Mouse (Mus musculus) kidney, embryonic 14.5 days (tissue): ENCODE results near the gene Sh3bp2. TPM values are rescaled to one million over a fixed set of nuclear protein-coding genes. Genes with fewer than 3 reads are reported as not detected.

Experiments
- ATAC-seq: fragments of 200-750 bp; cut with Nextera tagmentation; 2 replicates; pipeline ENCODE4 v1.8.0; 2017; ENCODE audit warnings: moderate number of reproducible peaks, mild to moderate bottlenecking, moderate TSS enrichment, moderate library complexity; ENCODE audit not compliant: low FRiP score, low TSS enrichment
- H3K27ac ChIP-seq: fragments of 300-500 bp; sonication (generic); 2 replicates; pipeline ENCODE4 v1.5.1; 2014; ENCODE audit warnings: low read depth, mild to moderate bottlenecking, low read length, moderate library complexity, mixed read lengths
- H3K27me3 ChIP-seq: fragments of 300-500 bp; sonication (generic); 2 replicates; pipeline ENCODE4 v1.6.1; 2014; ENCODE audit warnings: mild to moderate bottlenecking, low read length; ENCODE audit not compliant: control insufficient read depth, insufficient read depth
- H3K36me3 ChIP-seq: fragments of 300-500 bp; sonication (generic); 2 replicates; pipeline ENCODE4 v1.6.1; 2014; ENCODE audit warnings: low read length, mixed read lengths; ENCODE audit not compliant: control insufficient read depth, insufficient read depth
- H3K4me1 ChIP-seq: fragments of 300-500 bp; sonication (generic); 2 replicates; pipeline ENCODE4 v1.6.1; 2014; ENCODE audit warnings: low read length, mixed read lengths; ENCODE audit not compliant: control insufficient read depth, insufficient read depth
- H3K4me2 ChIP-seq: fragments of 300-500 bp; sonication (generic); replicated peaks from 2 replicates; pipeline ENCODE4 v1.6.1; 2014; ENCODE audit warnings: low read depth, mild to moderate bottlenecking, low read length
- H3K4me3 ChIP-seq: fragments of 300-500 bp; sonication (generic); 2 replicates; pipeline ENCODE4 v1.5.1; 2014; ENCODE audit warnings: mild to moderate bottlenecking, low read length
- H3K9ac ChIP-seq: fragments of 300-500 bp; sonication (generic); 2 replicates; pipeline ENCODE4 v1.6.1; 2014; ENCODE audit warnings: low read depth, mild to moderate bottlenecking, low read length, moderate library complexity
- H3K9me3 ChIP-seq: fragments of 300-500 bp; sonication (generic); 2 replicates; pipeline ENCODE4 v1.6.1; 2016; ENCODE audit warnings: low read length; ENCODE audit not compliant: control insufficient read depth
- WGBS: fragments of 180-500 bp; shearing (Covaris S2); extraction: QIAGEN DNeasy Blood & Tissue Kit; methylation state at CpG from one replicate; pipeline ENCODE4 v1.1.7; 2014; 5-methylcytosine and 5-hydroxymethylcytosine counted together
- polyA plus RNA-seq: library from polyadenylated mRNA; unstranded; fragments of >200 nt; fragmentation: Nextera tagmentation; extraction: Ambion mirVana; gene quantifications from 2 replicates; pipeline ENCODE4 v1.2.1, GENCODE M21; 2014

Sh3bp2 gene
- polyA plus RNA-seq, 1 experiment from 2014 or later, result 11.1 TPM

DNA sequence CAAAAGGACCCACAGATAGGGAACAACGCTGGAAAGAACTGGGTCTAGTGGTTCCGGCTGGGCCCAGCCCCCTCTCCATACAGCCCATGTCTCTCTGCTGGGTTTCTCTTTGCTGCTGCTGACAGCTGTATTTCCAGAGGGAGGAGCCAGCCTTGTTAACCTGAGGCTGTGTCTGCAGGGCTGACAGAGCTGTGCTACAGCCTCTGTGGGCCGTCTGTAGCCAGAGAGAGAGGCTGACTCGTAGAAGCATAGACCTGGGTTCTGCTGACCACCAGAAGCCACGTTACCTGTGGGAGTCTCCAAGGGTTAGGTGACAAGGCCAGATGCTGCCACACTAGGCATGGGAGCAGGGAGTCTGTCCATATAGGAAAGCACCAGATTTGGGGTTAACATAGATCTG is 7.4 kb downstream of the Sh3bp2 start:
- Histone ChIP-seq H3K4me3 (no peak overlapping the region), H3K27me3 (no peaks in the 10 kb centered on the region), H3K4me2 (no peak overlapping the region), H3K4me1 (no peaks in the 10 kb centered on the region), H3K36me3 (no peaks in the 10 kb centered on the region), H3K27ac (no peak overlapping the region), H3K9me3 (no peaks in the 10 kb centered on the region), H3K9ac (no peak overlapping the region)
- no peak for ATAC-seq
- 69% methylated on average over 5 of the region's 5 CpGs for WGBS

DNA sequence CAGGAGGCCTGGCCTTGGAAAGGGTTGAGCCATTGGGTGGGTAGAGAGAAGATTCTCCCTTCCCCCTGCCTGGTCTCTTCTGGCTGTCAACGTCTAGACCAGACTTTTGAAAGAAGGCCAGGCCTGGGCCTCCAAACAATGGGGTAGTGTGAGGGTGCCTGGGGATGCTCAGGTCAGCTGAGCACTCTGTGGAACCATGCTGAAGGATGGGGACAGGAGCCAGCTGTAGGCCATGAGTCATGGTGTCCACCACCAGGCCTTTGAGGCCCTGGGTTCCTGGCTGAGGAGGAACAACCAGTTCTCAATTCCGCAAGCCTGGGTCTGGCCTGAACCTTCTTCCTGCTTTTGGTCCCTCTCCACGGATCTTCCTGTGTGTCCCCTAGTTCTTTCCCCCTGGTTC is 8.2 kb downstream of the Sh3bp2 start:
- ATAC-seq, result no peak
- H3K4me3 ChIP-seq, result no peak overlapping the region
- no peak overlapping the region for H3K27ac ChIP-seq
- no peak overlapping the region for H3K9ac ChIP-seq
- no peaks in the 10 kb centered on the region for H3K27me3 ChIP-seq
- no peaks in the 10 kb centered on the region for H3K9me3 ChIP-seq
- H3K4me2 ChIP-seq, result no peak overlapping the region
- H3K4me1 ChIP-seq, result no peaks in the 10 kb centered on the region
- WGBS, result 83% methylated on average over 3 of the region's 3 CpGs
- no peaks in the 10 kb centered on the region for H3K36me3 ChIP-seq

DNA sequence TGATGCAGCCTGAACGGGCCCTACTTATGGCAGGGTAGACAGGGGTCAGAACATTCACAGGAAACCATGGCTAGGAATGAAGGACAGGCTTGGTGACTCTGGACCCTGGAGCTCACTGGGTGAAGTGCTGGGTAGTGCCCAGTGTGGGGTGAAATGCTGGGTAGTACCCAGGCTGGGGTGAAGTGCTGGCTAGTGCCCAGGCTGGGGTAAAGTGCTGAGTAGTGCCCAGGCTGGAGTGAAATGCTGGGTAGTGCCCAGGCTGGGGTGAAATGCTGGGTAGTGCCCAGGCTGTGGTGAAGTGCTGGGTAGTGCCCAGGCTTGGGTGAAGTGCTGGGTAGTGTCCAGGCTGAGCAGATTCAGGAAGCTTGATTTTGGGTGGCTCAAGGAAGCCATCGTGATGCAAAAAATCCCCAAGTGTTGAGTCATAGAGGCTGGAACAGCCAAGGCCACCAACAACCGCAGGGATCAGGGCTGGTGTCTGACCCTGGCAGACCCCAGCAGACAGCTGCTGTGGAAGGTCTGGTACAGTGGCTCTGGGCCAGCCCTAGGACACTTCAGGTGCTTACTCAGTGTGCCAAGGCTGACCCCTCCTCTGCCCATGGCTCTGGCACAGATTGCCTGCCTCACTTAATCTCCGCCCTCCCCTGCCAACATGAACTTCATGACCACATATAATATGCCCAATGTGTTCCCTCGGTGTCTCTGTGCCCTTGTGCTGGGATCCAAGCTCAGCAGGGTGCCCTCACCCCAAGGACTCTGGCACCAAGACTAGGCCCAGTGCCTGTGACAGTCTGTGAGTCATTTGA is 9.3 kb downstream of the Sh3bp2 start:
- Histone ChIP-seq H3K4me3 (no peak overlapping the region), H3K9me3 (no peaks in the 10 kb centered on the region), H3K27me3 (no peaks in the 10 kb centered on the region), H3K4me1 (no peaks in the 10 kb centered on the region), H3K4me2 (no peak overlapping the region), H3K36me3 (no peaks in the 10 kb centered on the region), H3K27ac (no peak overlapping the region), H3K9ac (no peak overlapping the region)
- 80% methylated on average over 5 of the region's 5 CpGs for WGBS
- no peak for ATAC-seq

GRCm38 (mm10) chr5:34535831-34536230 is 10.2 kb downstream of the Sh3bp2 start:
- ATAC-seq, result no peak
- H3K9me3 ChIP-seq, result no peaks in the 10 kb centered on the region
- H3K4me1 ChIP-seq, result no peaks in the 10 kb centered on the region
- no peak overlapping the region for H3K27ac ChIP-seq
- 87% methylated on average over 7 of the region's 7 CpGs for WGBS
- H3K4me3 ChIP-seq, result no peak overlapping the region
- no peak overlapping the region for H3K9ac ChIP-seq
- no peak overlapping the region for H3K4me2 ChIP-seq
- H3K36me3 ChIP-seq, result no peaks in the 10 kb centered on the region
- H3K27me3 ChIP-seq, result no peaks in the 10 kb centered on the region

- 70% methylated on average over 7 of the region's 7 CpGs for WGBS
- H3K4me3 ChIP-seq, result no peak overlapping the region
- no peak overlapping the region for H3K27ac ChIP-seq
- no peak for ATAC-seq
- H3K9ac ChIP-seq, result no peak overlapping the region
- no peaks in the 10 kb centered on the region for H3K27me3 ChIP-seq
- no peaks in the 10 kb centered on the region for H3K36me3 ChIP-seq
- no peak overlapping the region for H3K4me2 ChIP-seq
- H3K4me1 ChIP-seq, result no peaks in the 10 kb centered on the region
- no peaks in the 10 kb centered on the region for H3K9me3 ChIP-seq
These were observed 12.4 kb downstream of the Sh3bp2 start for GRCm38 (mm10) chr5:34538079-34538478.

DNA sequence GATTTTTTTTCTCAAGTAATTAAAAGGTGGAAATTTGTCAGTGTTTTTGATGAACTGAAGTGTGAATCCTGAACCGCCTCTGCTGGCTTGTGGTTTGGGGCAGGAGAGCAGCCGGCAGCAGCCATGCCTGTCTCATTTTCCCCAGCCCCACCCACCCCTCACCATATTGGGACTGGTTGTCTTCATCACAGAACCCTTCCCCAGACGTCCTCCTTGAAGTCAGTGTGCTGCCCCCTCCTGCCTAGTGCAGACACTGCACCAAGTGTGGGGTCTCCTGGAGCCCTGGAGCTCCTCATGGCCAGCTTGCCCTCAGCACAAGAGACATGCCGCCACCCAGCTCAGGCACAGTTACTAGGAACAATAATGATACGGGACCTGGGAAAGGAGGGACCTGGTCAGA is 12.9 kb downstream of the Sh3bp2 start:
- no peaks in the 10 kb centered on the region for H3K9me3 ChIP-seq
- H3K27me3 ChIP-seq, result no peaks in the 10 kb centered on the region
- no peak overlapping the region for H3K4me2 ChIP-seq
- H3K36me3 ChIP-seq, result no peaks in the 10 kb centered on the region
- H3K9ac ChIP-seq, result no peak overlapping the region
- 30% methylated on average over 5 of the region's 5 CpGs for WGBS
- H3K4me1 ChIP-seq, result no peaks in the 10 kb centered on the region
- no peak for ATAC-seq
- H3K27ac ChIP-seq, result no peak overlapping the region
- H3K4me3 ChIP-seq, result no peak overlapping the region

GRCm38 (mm10) chr5:34539121-34539520 is 13.5 kb downstream of the Sh3bp2 start:
- H3K27me3 ChIP-seq, result no peaks in the 10 kb centered on the region
- no peak overlapping the region for H3K4me3 ChIP-seq
- no peak overlapping the region for H3K4me2 ChIP-seq
- H3K36me3 ChIP-seq, result no peaks in the 10 kb centered on the region
- no peak overlapping the region for H3K27ac ChIP-seq
- 91% methylated on average over 2 of the region's 2 CpGs for WGBS
- no peaks in the 10 kb centered on the region for H3K9me3 ChIP-seq
- no peak overlapping the region for H3K9ac ChIP-seq
- no peaks in the 10 kb centered on the region for H3K4me1 ChIP-seq
- no peak for ATAC-seq

DNA sequence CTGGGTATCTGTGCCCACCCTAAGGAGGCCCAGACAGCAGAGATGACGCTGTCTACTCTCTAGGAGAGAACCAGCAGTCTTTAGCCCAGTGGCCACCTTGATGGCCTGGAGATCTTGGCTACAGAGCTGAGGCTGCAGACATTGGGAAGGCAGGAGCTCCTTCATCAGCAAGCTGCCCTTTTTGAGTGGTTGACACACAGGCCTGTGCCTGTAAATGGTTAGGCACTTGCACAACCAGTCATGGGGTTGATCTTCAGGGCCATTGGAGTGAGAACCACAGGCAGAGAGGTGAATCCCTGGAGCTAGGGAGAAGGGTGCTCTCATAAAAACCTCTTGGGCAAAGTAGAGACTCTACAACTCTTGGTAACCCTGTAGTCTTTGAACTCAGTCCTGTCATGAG is 16.5 kb downstream of the Sh3bp2 start:
- Histone ChIP-seq H3K27me3 (no peaks in the 10 kb centered on the region), H3K27ac (no peak overlapping the region), H3K36me3 (no peaks in the 10 kb centered on the region), H3K4me1 (no peaks in the 10 kb centered on the region), H3K9ac (no peak overlapping the region), H3K4me2 (no peak overlapping the region), H3K4me3 (no peak overlapping the region), H3K9me3 (no peaks in the 10 kb centered on the region)
- no peak for ATAC-seq
- WGBS, result 62% methylated on average over 1 of the region's 1 CpGs

DNA sequence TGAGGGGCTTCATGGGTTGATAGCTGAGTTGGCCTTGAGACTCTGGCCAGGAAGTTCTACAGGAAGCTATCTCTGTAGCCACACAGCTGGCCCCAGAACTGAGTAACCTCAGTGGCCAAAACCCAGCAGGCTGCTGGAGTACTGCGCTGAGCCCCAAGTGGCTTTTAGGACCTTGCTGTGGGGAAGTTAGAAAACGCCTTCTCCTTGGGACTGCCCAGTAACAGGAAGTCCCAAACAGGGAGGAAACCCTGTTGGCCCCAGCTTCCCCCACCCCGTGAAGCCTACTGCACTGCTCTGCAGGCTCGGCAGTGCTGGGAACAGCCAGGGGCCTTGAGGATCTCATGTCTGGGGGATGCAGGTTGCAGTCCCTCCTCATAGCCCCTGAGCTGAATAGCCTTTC is 17.5 kb downstream of the Sh3bp2 start:
- Histone ChIP-seq H3K9ac (no peak overlapping the region), H3K36me3 (no peaks in the 10 kb centered on the region), H3K9me3 (no peaks in the 10 kb centered on the region), H3K27me3 (no peaks in the 10 kb centered on the region), H3K4me1 (no peaks in the 10 kb centered on the region), H3K27ac (no peak overlapping the region), H3K4me3 (no peak overlapping the region), H3K4me2 (no peak overlapping the region)
- WGBS, result 45% methylated on average over 4 of the region's 4 CpGs
- no peak for ATAC-seq
